Mouse (Mus musculus): ENCODE results near the gene Lrrc34.
A peak's percentile ranks its signal among the peaks of the same experiment; 100 is the strongest.

- TF ChIP-seq CTCF (IDR thresholded peaks at IDR 0.05; ENCODE audit: control insufficient read depth, insufficient read depth, insufficient replicate concordance, low read depth, low read length) = peak; percentile 29; the same call in 1 of the 2 replicates
- peak; percentile 91 for TF ChIP-seq POLR2A (IDR thresholded peaks at IDR 0.05; ENCODE audit: control insufficient read depth, low read depth, low read length)
Observed at GRCm38 (mm10) chr3:30602065-30602739, 45.5 kb downstream of the Lrrc34 start, which contains the start of gene Mynn.
